Mouse (Mus musculus): ENCODE results near the gene Enox1. TPM values are rescaled to one million over a fixed set of nuclear protein-coding genes. Genes with fewer than 3 reads are reported as not detected.
A peak's percentile ranks its signal among the peaks of the same experiment; 100 is the strongest.

Enox1 gene
- total RNA-seq, 2 experiments from 2014 or later = 52.0 to 52.2 TPM

GRCm38 (mm10) chr14:77475134-77475820 is 318.7 kb downstream of the Enox1 start:
- TF ChIP-seq CTCF (IDR thresholded peaks at IDR 0.05) = no peak
- intact Hi-C loops (cut with DNase I) = no loop called here
- Histone ChIP-seq H3K4me3 (no peak overlapping the region), H3K27ac (no peak overlapping the region)
- no peak for DNase-seq (ENCODE audit: extremely low spot score in 1 of 2, low spot score in 2 of 2)

GRCm38 (mm10) chr14:77477704-77478103 is 321.1 kb downstream of the Enox1 start:
- TF ChIP-seq CTCF (IDR thresholded peaks at IDR 0.05) = no peak
- H3K4me3 ChIP-seq = no peak overlapping the region
- DNase-seq (ENCODE audit: extremely low spot score in 1 of 2, low spot score in 2 of 2) = no peak
- no peak overlapping the region for H3K27ac ChIP-seq
- intact Hi-C loops (cut with DNase I) = no loop called here

GRCm38 (mm10) chr14:77478210-77478609 is 321.6 kb downstream of the Enox1 start:
- no peak overlapping the region for H3K27ac ChIP-seq
- intact Hi-C loops (cut with DNase I) = no loop called here
- H3K4me3 ChIP-seq = no peak overlapping the region
- DNase-seq (ENCODE audit: extremely low spot score in 1 of 2, low spot score in 2 of 2) = no peak
- no peak for TF ChIP-seq CTCF (IDR thresholded peaks at IDR 0.05)

DNA sequence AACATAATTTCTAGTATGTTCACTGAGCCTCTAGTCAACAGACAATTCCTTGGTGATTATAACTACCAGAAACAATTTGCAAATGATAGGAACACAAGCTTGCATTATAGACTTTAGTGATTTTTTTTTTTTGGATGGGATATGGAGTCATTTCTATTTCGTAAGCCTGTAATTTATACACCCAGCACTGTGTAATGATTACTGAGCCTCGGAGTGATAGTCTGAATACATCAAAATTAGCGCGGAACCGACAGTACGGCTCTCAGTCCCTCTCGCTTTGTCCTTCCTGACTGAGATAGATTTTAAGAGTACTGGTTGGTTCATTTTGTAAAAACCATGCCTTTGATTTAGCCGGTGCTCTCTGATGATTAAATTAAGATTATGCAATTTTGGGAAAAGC is 322.1 kb downstream of the Enox1 start:
- no peak for TF ChIP-seq CTCF (IDR thresholded peaks at IDR 0.05)
- Histone ChIP-seq H3K27ac (no peak overlapping the region), H3K4me3 (no peak overlapping the region)
- intact Hi-C loops (cut with DNase I) = no loop called here
- no peak for DNase-seq (ENCODE audit: extremely low spot score in 1 of 2, low spot score in 2 of 2)

- no peak for DNase-seq (ENCODE audit: extremely low spot score in 1 of 2, low spot score in 2 of 2)
- Histone ChIP-seq H3K4me3 (no peak overlapping the region), H3K27ac (no peak overlapping the region)
- no peak for TF ChIP-seq CTCF (IDR thresholded peaks at IDR 0.05)
- intact Hi-C loops (cut with DNase I) = loop anchor here (5.0 kb wide), 1 partner anchor 326 kb away; the partner anchor contains the start of gene Enox1
These were observed 326.5 kb downstream of the Enox1 start for GRCm38 (mm10) chr14:77483076-77483475.

DNA sequence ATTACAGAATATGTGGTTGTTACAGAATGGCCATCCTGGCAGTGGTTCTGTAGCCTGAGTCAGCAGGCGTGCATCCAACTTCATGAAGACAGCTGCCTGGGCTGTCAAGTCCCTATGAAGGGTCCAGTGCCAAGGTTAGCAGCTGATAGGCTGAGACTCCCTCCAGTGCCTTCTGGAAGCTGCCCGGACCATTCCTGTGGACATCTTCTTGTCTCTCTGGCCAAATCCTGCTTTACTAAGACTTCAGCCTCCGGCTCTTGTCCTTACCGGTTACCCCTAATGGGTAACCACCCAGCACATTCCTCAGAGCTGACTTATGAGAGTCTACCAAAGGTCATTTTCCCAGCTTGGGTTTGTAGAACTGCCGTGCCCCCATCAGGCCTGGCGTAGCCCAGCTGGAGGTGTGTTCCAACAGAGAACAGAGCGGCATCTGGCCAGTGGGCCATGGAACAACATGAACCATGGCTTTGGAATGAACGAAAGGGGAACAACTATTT is 328.4 kb downstream of the Enox1 start:
- intact Hi-C loops (cut with DNase I) = loop anchor here (2.0 to 5.0 kb wide), 2 partner anchors 96 to 328 kb away; partner anchors contain the start of gene Enox1
- H3K4me3 ChIP-seq = no peak overlapping the region
- TF ChIP-seq CTCF (IDR thresholded peaks at IDR 0.05) = no peak
- DNase-seq (ENCODE audit: extremely low spot score in 1 of 2, low spot score in 2 of 2) = peak in 1 of 2 experiments; percentile 43
- no peak overlapping the region for H3K27ac ChIP-seq

DNA sequence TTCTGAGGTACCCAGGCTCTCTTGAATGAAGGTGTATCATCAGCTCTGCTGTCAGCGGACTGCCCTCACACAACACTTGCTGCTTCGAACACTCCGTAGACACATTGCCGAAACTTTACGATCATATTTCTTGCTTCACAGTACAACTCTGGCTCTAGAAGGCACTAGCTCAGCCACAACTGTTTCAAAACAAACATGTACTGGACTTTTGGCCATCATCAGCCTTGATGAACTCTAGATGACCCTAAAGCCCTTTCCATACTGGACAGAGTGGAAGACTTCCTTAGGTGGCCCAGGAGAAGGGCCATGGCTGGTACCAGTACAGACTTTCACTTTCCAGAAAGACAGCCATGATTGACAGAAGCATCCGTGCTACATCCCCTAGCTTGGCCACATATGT is 334.1 kb downstream of the Enox1 start:
- intact Hi-C loops (cut with DNase I) = no loop called here
- H3K27ac ChIP-seq = no peak overlapping the region
- H3K4me3 ChIP-seq = no peak overlapping the region
- DNase-seq (ENCODE audit: extremely low spot score in 1 of 2, low spot score in 2 of 2) = no peak
- TF ChIP-seq CTCF (IDR thresholded peaks at IDR 0.05) = no peak

- no peak for TF ChIP-seq CTCF (IDR thresholded peaks at IDR 0.05)
- no peak overlapping the region for H3K27ac ChIP-seq
- no peak overlapping the region for H3K4me3 ChIP-seq
- intact Hi-C loops (cut with DNase I) = no loop called here
- no peak for DNase-seq (ENCODE audit: extremely low spot score in 1 of 2, low spot score in 2 of 2)
These were observed 335.2 kb downstream of the Enox1 start for GRCm38 (mm10) chr14:77491731-77492130.

DNA sequence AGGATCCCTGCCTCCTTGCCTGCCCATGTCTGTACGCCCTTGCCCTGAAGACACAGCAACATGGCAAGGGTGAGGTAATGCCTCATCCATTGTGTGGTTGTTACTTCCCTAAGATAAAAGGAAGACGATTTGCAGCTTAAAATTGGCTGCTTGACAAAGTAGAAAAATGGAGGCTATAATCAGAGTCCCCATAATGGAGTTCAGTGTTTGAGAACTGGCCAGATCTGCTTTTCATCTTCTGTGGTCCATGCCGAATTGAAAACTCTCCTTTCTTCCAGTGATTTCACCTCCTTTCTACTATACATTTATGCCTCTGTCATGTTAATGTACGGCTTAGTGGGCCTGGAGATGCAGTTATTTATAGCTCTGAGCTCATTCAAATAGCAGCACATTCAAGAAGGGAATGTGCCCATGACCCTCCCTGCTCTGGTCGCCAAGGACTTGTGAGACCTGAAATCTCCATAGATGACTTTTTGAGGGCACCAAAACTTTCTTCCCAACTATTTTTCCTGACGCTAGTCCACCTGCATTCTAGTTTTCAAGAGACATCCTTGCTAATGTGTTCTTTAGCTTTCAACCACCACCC is 343.5 kb downstream of the Enox1 start:
- Histone ChIP-seq H3K4me3 (no peak overlapping the region), H3K27ac (no peak overlapping the region)
- TF ChIP-seq CTCF (IDR thresholded peaks at IDR 0.05) = no peak
- DNase-seq (ENCODE audit: extremely low spot score in 1 of 2, low spot score in 2 of 2) = no peak
- intact Hi-C loops (cut with DNase I) = no loop called here

DNA sequence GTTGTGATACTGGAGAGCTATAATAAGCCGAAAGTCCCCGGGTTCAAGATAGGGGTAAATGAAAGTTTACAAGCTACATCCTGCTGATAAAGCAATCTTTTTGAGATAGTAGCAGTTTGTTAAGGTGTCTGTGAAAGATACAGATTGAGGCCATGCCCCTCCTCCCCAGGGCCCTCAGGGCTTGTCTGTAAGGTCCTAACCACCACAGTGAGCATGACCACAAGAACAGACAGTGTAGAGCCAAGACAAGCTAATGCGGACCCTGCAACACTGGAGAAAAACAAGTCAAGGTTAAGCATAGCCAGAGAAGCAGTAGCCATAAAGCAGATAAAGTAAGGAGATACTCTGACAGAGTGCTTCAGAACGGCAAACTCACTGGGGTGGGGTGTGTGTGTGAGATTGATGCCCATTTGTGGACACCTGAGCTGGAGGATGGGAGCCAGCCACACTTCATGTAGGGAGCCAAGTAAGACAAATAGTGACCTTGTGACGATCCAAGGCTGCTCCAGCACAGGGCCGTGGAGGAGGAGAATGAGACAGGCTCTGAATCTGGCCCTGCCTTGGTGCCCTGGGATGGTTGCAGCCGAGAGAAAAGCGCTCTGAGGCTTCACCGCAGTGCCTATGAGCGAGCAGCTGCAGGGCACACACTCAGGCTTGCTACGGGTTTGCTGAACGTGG is 348.0 kb downstream of the Enox1 start:
- intact Hi-C loops (cut with DNase I) = no loop called here
- TF ChIP-seq CTCF (IDR thresholded peaks at IDR 0.05) = no peak
- H3K4me3 ChIP-seq = no peak overlapping the region
- H3K27ac ChIP-seq = no peak overlapping the region
- DNase-seq (ENCODE audit: extremely low spot score in 1 of 2, low spot score in 2 of 2) = no peak

- DNase-seq (ENCODE audit: extremely low spot score in 1 of 2, low spot score in 2 of 2) = no peak
- Histone ChIP-seq H3K4me3 (no peak overlapping the region), H3K27ac (no peak overlapping the region)
- no peak for TF ChIP-seq CTCF (IDR thresholded peaks at IDR 0.05)
- intact Hi-C loops (cut with DNase I) = no loop called here
These were observed 349.8 kb downstream of the Enox1 start for GRCm38 (mm10) chr14:77506341-77506740.

DNA sequence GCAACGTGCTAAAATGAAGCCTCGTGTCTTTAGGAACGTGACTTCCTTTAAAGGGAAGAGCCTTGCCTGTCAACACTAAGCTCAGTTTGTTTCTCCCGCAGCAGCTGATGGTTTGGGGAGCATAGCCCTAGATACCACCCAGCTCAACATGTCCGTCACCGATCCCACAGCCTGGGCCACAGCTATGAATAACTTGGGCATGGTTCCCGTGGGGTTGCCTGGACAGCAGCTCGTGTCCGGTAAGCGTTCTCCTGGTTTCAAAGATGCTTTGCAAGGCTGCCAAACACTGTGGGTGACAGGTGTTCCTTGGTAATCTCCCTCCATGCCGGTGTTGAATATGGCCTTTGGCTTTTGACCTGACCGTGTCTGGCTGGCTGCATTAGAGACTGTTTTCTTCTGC is 351.5 kb downstream of the Enox1 start:
- TF ChIP-seq CTCF (IDR thresholded peaks at IDR 0.05) = no peak
- Histone ChIP-seq H3K4me3 (no peak overlapping the region), H3K27ac (no peak overlapping the region)
- intact Hi-C loops (cut with DNase I) = no loop called here
- DNase-seq (ENCODE audit: extremely low spot score in 1 of 2, low spot score in 2 of 2) = no peak

All from left cerebral cortex, adult 2 months (tissue).